Mouse (Mus musculus) stomach, embryonic 14.5 days (tissue): ENCODE results near the gene Actr3. TPM values are rescaled to one million over a fixed set of nuclear protein-coding genes. Genes with fewer than 3 reads are reported as not detected.
"Not testable (repeated sequence)": the region's sequence is repeated elsewhere in the genome, so short reads cannot be mapped to it uniquely, and the experiment has no call there.

Experiments used
- ATAC-seq: fragments of 200-750 bp; cut with Nextera tagmentation; 2 replicates; pipeline ENCODE4 v1.8.0; 2017; ENCODE audit warnings: low read depth, moderate TSS enrichment; ENCODE audit not compliant: insufficient number of reproducible peaks, insufficient read depth, low FRiP score
- H3K27ac ChIP-seq: fragments of 300-500 bp; sonication (generic); 2 replicates; pipeline ENCODE4 v1.5.1; 2014; ENCODE audit warnings: mild to moderate bottlenecking, low read length, moderate library complexity, mixed read lengths
- H3K27me3 ChIP-seq: fragments of 300-500 bp; sonication (generic); 2 replicates; pipeline ENCODE4 v1.6.1; 2014; ENCODE audit warnings: low read length, control low read depth, mixed read lengths; ENCODE audit not compliant: control insufficient read depth, insufficient read depth
- H3K36me3 ChIP-seq: fragments of 300-500 bp; sonication (generic); 2 replicates; pipeline ENCODE4 v1.6.1; 2014; ENCODE audit warnings: mild to moderate bottlenecking, control low read depth, low read length, moderate library complexity, mixed read lengths; ENCODE audit not compliant: control insufficient read depth, insufficient read depth
- H3K4me1 ChIP-seq: fragments of 300-500 bp; sonication (generic); 2 replicates; pipeline ENCODE4 v1.6.1; 2014; ENCODE audit warnings: low read length, control low read depth, mixed read lengths; ENCODE audit not compliant: control insufficient read depth, insufficient read depth
- H3K4me2 ChIP-seq: fragments of 300-500 bp; sonication (generic); replicated peaks from 2 replicates; pipeline ENCODE4 v1.6.1; 2014; ENCODE audit warnings: low read depth, low read length, control low read depth
- H3K4me3 ChIP-seq: fragments of 300-500 bp; sonication (generic); 2 replicates; pipeline ENCODE4 v1.5.1; 2014; ENCODE audit warnings: low read depth, low read length, control low read depth
- H3K9ac ChIP-seq: fragments of 300-500 bp; sonication (generic); replicated peaks from 2 replicates; pipeline ENCODE4 v1.6.1; 2014; ENCODE audit warnings: low read depth, mild to moderate bottlenecking, control low read depth, low read length, moderate library complexity, mixed read lengths
- H3K9me3 ChIP-seq: fragments of 300-500 bp; sonication (generic); 2 replicates; pipeline ENCODE4 v1.6.1; 2016; ENCODE audit warnings: low read depth, low read length, control low read depth; ENCODE audit not compliant: control insufficient read depth
- WGBS: fragments of 180-500 bp; shearing (Covaris S2); extraction: QIAGEN DNeasy Blood & Tissue Kit; methylation state at CpG from one replicate; pipeline ENCODE4 v1.1.7; 2014; 5-methylcytosine and 5-hydroxymethylcytosine counted together
- polyA plus RNA-seq: library from polyadenylated mRNA; unstranded; fragments of >200 nt; fragmentation: Nextera tagmentation; extraction: Ambion mirVana; gene quantifications from 2 replicates; pipeline ENCODE4 v1.2.1, GENCODE M21; 2014

Gene Actr3
- polyA plus RNA-seq, 1 experiment from 2014 or later, result 341 TPM

DNA sequence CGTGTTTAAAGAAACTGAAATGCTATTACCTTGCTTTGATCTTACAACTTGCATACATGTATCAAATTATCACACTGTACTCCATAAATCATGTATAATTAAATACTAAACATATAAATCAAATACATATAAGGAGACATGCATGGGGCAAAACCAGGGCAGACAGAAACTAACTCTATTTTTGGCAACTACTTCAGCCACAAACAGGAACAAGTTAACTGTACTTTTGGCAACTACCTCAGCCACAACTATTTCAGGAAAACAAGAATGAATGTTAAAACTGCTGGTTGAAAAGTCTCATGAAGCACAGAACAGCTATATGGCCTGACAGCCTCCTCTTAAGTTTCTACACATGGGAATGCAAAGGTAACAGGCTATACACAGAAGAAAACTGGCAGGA is 40.1 kb downstream of the Actr3 start:
- H3K9me3 ChIP-seq, result no peaks in the 10 kb centered on the region
- H3K4me2 ChIP-seq, result no peak overlapping the region
- H3K36me3 ChIP-seq, result peaks cover 62% of the 10 kb centered on the region
- H3K4me1 ChIP-seq, result no peaks in the 10 kb centered on the region
- no peak for ATAC-seq
- no peak overlapping the region for H3K9ac ChIP-seq
- no peak overlapping the region for H3K27ac ChIP-seq
- H3K4me3 ChIP-seq, result no peak overlapping the region
- H3K27me3 ChIP-seq, result no peaks in the 10 kb centered on the region
- WGBS, result 92% methylated on average over 1 of the region's 1 CpGs

GRCm38 (mm10) chr1:125393324-125393723 is 42.2 kb downstream of the Actr3 start:
- H3K4me2 ChIP-seq, H3K27ac ChIP-seq, H3K4me3 ChIP-seq, H3K9ac ChIP-seq, ATAC-seq, H3K4me1 ChIP-seq, H3K9me3 ChIP-seq, H3K27me3 ChIP-seq: not testable (repeated sequence)
- WGBS, result 90% methylated on average over 5 of the region's 5 CpGs
- H3K36me3 ChIP-seq, result peaks cover 46% of the 10 kb centered on the region

DNA sequence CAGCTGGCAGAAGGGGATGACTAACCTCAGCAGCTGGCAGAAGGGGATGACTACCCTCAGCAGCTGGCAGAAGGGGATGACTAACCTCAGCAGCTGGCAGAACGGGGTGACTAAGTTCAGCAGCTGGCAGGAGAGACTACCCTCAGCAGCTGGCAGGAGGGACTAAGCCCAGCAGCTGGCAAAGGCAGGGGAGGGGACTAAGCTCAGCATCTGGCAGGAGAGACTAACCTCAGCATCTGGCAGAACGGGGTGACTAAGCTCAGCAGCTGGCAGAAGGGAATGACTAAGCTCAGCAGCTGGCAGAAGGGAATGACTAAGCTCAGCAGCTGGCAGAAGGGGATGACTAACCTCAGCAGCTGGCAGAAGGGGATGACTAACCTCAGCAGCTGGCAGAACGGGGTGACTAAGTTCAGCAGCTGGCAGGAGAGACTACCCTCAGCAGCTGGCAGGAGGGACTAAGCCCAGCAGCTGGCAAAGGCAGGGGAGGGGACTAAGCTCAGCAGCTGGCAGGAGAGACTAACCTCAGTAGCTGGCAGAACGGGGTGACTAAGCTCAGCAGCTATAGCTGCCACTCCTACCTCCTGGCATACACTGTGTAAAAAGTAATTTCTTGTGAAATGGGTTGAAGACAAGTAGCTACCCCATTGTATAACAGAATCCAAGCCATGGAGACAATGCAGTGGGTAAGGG is 45.3 kb downstream of the Actr3 start:
- not testable (repeated sequence) for H3K27me3 ChIP-seq, H3K4me3 ChIP-seq, H3K9ac ChIP-seq, H3K27ac ChIP-seq, ATAC-seq, H3K9me3 ChIP-seq, H3K4me2 ChIP-seq, H3K4me1 ChIP-seq
- 81% methylated on average over 4 of the region's 4 CpGs for WGBS
- peaks cover 21% of the 10 kb centered on the region for H3K36me3 ChIP-seq

GRCm38 (mm10) chr1:125389634-125390033 is 45.9 kb downstream of the Actr3 start:
- not testable (repeated sequence) for H3K4me3 ChIP-seq, H3K27ac ChIP-seq, H3K4me1 ChIP-seq, ATAC-seq, H3K9me3 ChIP-seq, H3K9ac ChIP-seq, H3K27me3 ChIP-seq, H3K4me2 ChIP-seq
- 73% methylated on average over 1 of the region's 1 CpGs for WGBS
- H3K36me3 ChIP-seq, result peaks cover 17% of the 10 kb centered on the region

- peaks cover 10% of the 10 kb centered on the region for H3K36me3 ChIP-seq
- WGBS, result 17% methylated on average over 3 of the region's 3 CpGs
- no peak for ATAC-seq
- H3K9me3 ChIP-seq, result no peaks in the 10 kb centered on the region
- H3K27ac ChIP-seq, result no peak overlapping the region
- H3K4me2 ChIP-seq, result no peak overlapping the region
- H3K4me1 ChIP-seq, result no peaks in the 10 kb centered on the region
- H3K27me3 ChIP-seq, result no peaks in the 10 kb centered on the region
- no peak overlapping the region for H3K4me3 ChIP-seq
- H3K9ac ChIP-seq, result no peak overlapping the region
Observed at GRCm38 (mm10) chr1:125388370-125388769, 47.2 kb downstream of the Actr3 start.

DNA sequence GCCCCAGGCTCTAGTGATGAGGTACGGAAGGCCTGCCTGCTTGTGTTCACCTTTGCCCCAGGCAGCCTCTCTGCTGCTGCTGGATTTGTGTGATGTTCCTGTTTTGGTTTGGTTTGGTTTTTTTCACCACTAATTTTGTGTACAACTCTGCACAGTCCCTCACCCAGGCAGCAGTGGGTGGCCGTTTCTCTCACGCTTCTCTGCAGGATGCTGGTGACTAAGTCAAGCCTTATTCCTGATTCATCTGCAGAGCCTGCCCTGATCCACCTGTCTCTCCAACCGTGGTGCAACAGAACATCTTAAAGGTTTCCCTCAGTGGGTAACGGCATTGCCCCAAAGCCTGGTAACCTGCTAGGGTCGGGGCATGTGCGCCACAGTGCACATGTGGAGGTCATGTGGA is 49.3 kb downstream of the Actr3 start:
- no peak overlapping the region for H3K27ac ChIP-seq
- no peaks in the 10 kb centered on the region for H3K27me3 ChIP-seq
- WGBS, result 55% methylated on average over 7 of the region's 7 CpGs

DNA sequence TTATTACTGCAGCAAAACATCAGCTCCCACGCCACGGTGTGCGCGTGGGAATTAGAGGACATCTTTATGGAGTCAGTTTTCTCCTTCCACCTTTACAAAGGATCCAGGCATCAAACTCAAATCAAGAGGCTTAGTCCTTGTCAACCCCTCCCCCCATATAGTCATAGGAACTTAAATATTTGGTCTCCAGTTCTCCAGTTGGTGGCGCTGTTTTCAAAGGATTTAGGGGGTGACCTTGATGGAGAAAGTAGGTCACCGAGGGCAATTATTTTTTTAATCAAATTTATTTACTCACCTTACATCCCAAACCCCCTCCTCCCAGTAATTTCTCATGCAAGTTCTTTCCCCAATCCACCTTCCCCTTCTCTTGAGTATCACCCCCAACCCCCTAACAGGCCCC is 52.9 kb downstream of the Actr3 start:
- Histone ChIP-seq H3K4me3 (no peak overlapping the region), H3K4me2 (no peak overlapping the region), H3K4me1 (no peaks in the 10 kb centered on the region), H3K9me3 (no peaks in the 10 kb centered on the region), H3K27ac (no peak overlapping the region), H3K36me3 (no peaks in the 10 kb centered on the region), H3K9ac (no peak overlapping the region), H3K27me3 (no peaks in the 10 kb centered on the region)
- no peak for ATAC-seq
- WGBS, result 58% methylated on average over 6 of the region's 6 CpGs

More for the DNA sequence above, 49.3 kb downstream of the Actr3 start:
- Histone ChIP-seq H3K4me3 (no peak overlapping the region), H3K9ac (no peak overlapping the region), H3K4me1 (no peaks in the 10 kb centered on the region), H3K9me3 (no peaks in the 10 kb centered on the region), H3K4me2 (no peak overlapping the region), H3K36me3 (peaks cover 5% of the 10 kb centered on the region; the same call in 1 of the 2 replicates)
- ATAC-seq, result no peak

GRCm38 (mm10) chr1:125378889-125379288 is 56.6 kb downstream of the Actr3 start:
- Histone ChIP-seq H3K9ac (no peak overlapping the region), H3K4me1 (no peaks in the 10 kb centered on the region), H3K4me3 (no peak overlapping the region), H3K9me3 (no peaks in the 10 kb centered on the region), H3K4me2 (no peak overlapping the region), H3K27ac (no peak overlapping the region), H3K36me3 (no peaks in the 10 kb centered on the region), H3K27me3 (no peaks in the 10 kb centered on the region)
- no peak for ATAC-seq
- 63% methylated on average over 3 of the region's 3 CpGs for WGBS

GRCm38 (mm10) chr1:125372855-125373254 is 62.7 kb downstream of the Actr3 start:
- Histone ChIP-seq H3K4me2 (no peak overlapping the region), H3K9me3 (no peaks in the 10 kb centered on the region), H3K27me3 (no peaks in the 10 kb centered on the region), H3K4me1 (no peaks in the 10 kb centered on the region), H3K27ac (no peak overlapping the region), H3K9ac (no peak overlapping the region), H3K4me3 (no peak overlapping the region), H3K36me3 (no peaks in the 10 kb centered on the region)
- no peak for ATAC-seq
- WGBS, result 67% methylated on average over 5 of the region's 5 CpGs
